Mouse (Mus musculus) lung, adult 2 months (tissue): Measurements from ENCODE around the gene Slc1a1.

Experiments used
- CTCF ChIP-seq: fragments of 200-500 bp; IDR thresholded peaks from 2 replicates; pipeline ENCODE4 v1.5.1; 2011; ENCODE audit warnings: mild to moderate bottlenecking, low read length, control low read depth; ENCODE audit not compliant: insufficient read depth
- POLR2A ChIP-seq: fragments of 200-500 bp; IDR thresholded peaks from 2 replicates; pipeline ENCODE4 v1.6.1; 2011; ENCODE audit warnings: low read depth, mild to moderate bottlenecking, control low read depth, low read length, borderline replicate concordance; ENCODE audit errors: extremely low read depth

DNA sequence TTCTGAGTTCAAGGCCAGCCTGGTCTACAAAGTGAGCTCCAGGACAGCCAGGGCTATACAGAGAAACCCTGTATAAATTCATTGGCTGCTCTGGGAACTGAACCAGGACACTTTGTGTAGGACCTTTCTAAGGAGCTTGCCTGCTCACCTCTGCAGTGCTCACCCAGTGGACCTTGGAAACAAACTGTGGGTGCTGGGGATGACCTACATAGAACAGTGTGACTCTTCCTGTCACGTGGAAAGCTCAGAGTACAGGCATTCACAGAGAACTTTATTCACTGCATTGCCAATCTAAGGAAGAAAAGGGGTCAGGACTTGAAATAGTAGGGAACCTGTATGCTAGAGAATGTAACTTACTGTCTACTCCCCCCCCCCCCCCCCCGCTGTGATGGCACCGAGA lies 54.4 kb downstream of the Slc1a1 start:
- TF ChIP-seq CTCF (no peak), POLR2A (no peak)
